Mouse (Mus musculus) embryonic facial prominence, embryonic 14.5 days (tissue): Measurements from ENCODE around the gene Col5a1. TPM values are rescaled to one million over a fixed set of nuclear protein-coding genes. Genes with fewer than 3 reads are reported as not detected.

Experiments used
- polyA plus RNA-seq: library from polyadenylated mRNA; unstranded; fragments of >200 nt; fragmentation: Nextera tagmentation; extraction: Ambion mirVana; gene quantifications from 2 replicates; pipeline ENCODE4 v1.2.1, GENCODE M21; 2014

Gene Col5a1
- polyA plus RNA-seq, 1 experiment from 2014 or later, result 253 TPM

Other genes with a start within 250 kb of the Col5a1 start
- 11.3 and 11.5 TPM in 2 replicates for gene Rxra, start 210.0 kb upstream of the Col5a1 start, polyA plus RNA-seq
- 0.67 and 1.0 TPM in 2 replicates for gene Fcnb, start 198.5 kb downstream of the Col5a1 start, polyA plus RNA-seq